Mouse (Mus musculus) layer of hippocampus, adult 11-12 months (tissue): ENCODE data around the gene Cdyl.

Experiments
- DNase-seq: peaks from one replicate; pipeline ENCODE4 v3.0.0; 2022; ENCODE audit warnings: low spot score

Cdyl gene

GRCm38 (mm10) chr13:35689560-35689959 is 29.9 kb downstream of the Cdyl start:
- no peak for DNase-seq

DNA sequence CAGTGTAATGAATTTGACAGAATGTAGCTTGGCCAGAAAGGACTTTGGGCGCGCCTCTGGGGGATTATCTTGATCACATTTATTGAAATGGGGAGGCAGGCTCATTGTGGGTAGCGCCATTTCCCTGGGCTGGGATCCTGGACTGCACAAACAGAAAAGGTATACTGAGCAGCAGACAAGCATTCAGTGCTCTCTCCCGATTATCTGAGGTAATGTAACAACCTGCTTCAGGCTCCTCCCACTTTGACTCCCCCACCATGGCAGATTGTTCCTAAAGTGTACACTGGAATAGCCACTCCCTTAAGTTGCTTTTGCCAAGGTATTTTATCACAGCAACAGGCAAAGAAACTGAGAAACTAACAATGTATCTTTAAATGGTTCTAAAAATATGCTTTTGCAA is 58.0 kb downstream of the Cdyl start:
- no peak for DNase-seq

DNA sequence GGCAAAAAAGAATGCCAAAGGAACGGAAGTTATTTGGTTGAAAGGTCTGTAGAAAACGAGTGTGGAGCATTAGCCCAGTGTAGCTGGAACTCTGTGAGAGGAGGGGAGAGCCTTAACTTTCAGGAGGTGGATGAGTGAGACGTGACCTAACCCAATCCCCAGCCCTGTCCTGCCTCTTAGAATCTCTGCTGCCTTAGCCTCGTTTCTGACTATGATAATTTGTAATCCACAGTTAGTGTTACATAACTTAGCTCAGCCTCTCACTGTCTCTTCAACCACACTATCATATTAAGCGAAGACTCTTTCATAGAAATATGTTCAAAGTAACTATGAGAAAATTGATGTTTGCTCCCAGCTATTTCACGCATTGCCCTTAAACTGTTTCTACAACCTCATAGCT is 59.9 kb downstream of the Cdyl start:
- no peak for DNase-seq

GRCm38 (mm10) chr13:35723073-35723472 is 63.4 kb downstream of the Cdyl start:
- no peak for DNase-seq

DNA sequence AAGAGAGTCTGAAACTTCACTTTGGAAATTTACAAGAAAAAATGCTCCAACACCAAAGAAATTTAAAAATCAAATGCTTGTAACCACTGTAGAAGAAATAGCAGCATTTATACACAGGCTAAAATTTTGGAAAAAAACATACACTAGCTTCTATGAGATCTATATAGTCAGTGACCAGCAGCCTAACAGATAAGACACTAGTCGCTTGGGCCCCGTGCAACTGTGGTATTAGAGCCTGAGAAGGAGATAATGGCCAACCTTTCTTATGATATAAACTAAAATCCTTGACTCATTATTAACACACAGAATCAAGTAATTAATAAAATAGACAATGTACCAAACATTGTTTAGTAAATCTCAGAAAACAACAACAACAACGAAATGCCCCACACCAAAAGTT is 66.4 kb downstream of the Cdyl start:
- no peak for DNase-seq

- DNase-seq: no peak
These were observed 72.5 kb downstream of the Cdyl start for GRCm38 (mm10) chr13:35732131-35732530.

DNA sequence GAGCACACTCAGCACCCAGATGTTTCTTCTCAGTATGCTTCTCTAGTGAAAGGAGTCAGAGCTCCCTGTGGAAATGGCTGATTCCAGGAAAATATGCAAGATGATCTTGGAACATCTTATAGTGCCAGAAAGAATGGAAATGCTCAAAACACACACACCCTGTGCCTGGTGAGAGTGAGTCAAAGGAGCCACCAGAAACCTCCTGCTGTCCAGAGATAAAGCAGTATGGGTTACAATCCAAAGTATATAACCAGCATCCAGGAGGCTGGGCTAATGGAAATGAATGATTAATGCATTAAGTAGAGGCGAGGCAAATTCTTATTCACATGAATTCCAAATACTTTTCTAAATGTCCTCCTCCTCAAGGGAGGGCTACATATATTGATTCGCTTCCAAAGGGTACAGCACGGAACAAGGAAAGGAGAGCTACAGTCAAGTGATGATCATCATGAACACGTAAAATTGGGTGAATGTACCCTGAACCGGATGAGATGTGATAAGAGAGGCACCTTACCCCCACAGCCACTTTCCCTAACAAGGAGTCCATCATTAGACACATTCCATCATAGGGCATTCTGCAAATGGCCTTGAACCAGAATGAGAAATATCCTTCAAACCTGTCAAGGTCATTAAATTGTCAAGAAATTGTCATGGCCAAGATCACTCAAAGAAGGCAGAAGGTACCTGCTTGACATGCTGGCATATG is 73.4 kb downstream of the Cdyl start:
- DNase-seq: no peak

DNA sequence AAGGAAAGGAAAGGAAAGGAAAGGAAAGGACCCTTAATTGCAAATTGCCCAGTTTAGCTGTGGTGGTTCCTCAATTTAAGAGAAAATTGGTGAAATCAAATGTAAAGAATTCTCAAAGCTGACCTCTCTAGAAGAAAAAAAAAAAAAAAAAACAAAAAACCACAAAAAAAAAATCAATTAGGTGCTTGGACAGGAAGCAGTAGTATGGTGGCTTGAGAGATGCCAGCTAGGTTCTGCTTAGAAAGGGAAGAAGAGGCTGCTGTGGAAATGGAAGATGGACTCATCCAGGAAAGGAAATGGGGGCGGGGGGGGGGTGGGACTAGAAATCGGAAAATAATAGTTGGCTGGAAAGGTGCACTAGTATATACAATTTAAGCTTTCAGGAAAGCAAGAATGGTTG is 77.9 kb downstream of the Cdyl start:
- no peak for DNase-seq

- DNase-seq: no peak
These were observed 78.6 kb downstream of the Cdyl start for GRCm38 (mm10) chr13:35738210-35738609.

GRCm38 (mm10) chr13:35739473-35739872 is 79.8 kb downstream of the Cdyl start:
- DNase-seq: no peak

- DNase-seq: no peak
These were observed 80.8 kb downstream of the Cdyl start for GRCm38 (mm10) chr13:35740301-35741039.

DNA sequence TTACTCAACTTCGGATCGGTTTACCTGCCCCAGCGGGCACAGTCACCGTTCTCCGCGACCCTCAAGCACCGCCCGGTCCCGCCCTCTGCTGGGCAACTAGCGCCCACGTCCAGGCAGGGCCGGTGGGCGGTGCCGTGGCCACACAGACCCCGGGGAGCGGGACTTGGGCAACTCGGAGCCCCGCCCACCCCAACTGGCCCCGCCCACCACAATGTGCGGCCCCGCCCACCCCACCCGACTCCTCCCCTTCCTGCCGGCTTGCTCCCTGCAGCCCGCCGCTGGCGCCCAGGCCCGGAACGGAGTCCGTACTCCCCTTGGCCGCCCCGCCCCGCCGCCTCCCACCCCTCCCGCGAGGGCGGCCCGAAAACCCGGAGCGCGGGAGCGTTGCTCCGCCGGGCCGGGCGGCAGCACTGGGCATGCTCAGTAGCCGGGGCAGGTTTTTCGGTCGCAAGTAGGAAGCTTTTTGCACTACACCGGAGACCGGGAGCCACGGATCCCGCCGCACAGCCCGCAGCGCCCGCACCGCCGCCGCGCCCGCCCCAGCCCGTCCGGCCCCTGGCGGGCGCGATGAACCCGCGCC is 81.5 kb downstream of the Cdyl start:
- peak; percentile 86 for DNase-seq

- peak; percentile 25 for DNase-seq
These were observed 82.2 kb downstream of the Cdyl start for GRCm38 (mm10) chr13:35741620-35742421.

DNA sequence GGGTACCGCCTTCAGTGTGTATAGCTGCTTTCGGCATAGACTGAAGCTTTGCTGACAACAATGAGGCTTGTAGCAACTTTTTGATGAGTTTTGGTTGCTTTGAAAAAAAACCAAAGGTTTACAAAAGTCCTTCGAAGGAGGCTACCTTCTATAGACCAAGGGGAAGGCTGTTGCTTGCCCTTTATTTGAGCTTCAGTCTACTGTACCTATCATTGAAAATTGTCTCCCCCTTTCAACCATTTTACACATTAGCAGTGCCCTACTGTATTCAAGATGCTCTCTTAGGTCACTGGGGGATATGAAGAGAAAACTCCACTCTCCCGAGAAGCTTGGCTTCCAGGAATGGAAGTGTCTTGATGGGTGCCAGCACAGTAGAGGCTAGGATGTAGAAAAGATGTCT is 83.1 kb downstream of the Cdyl start:
- no peak for DNase-seq

DNA sequence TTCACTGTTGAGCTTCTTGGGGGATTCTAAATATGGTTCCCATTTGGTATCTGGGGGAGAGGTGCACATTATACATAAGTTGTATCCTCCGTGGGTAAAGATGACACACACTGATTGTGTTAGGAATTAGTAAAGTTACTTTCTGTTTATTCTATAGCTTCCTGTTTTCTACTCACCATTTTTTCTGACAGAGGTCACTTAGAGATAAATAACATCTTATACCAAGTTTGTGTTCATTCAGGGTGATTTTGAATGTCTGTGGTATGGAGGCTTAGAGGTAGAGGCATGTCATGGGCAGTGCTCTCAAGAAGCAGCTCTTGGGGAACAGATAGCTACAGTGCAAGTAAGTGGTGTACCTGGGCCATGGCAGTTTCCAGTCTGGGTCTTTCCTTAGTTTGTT is 83.6 kb downstream of the Cdyl start:
- DNase-seq: no peak

- DNase-seq: no peak
These were observed 89.6 kb downstream of the Cdyl start for GRCm38 (mm10) chr13:35749194-35749593.

DNA sequence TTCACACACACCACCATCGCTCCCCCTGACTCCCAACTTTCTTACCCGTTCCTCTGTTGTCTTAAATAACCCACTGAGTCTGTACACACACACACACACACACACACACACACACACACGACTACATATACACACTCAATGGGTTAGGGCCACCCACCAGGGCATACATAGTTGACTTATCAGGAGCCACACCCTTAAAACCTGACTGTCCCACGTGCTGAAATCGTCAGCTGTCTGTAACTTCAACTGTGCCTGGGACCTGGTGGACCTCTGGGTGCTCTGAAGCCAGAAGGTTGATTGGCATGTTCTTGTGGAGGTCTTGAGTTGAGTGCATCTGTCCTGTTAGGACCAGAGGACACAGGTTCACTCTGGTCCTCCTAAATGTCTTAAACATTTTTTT is 90.0 kb downstream of the Cdyl start:
- DNase-seq: no peak

GRCm38 (mm10) chr13:35752046-35752445 is 92.4 kb downstream of the Cdyl start:
- peak; percentile 49 for DNase-seq

GRCm38 (mm10) chr13:35755002-35755401 is 95.4 kb downstream of the Cdyl start:
- no peak for DNase-seq

DNA sequence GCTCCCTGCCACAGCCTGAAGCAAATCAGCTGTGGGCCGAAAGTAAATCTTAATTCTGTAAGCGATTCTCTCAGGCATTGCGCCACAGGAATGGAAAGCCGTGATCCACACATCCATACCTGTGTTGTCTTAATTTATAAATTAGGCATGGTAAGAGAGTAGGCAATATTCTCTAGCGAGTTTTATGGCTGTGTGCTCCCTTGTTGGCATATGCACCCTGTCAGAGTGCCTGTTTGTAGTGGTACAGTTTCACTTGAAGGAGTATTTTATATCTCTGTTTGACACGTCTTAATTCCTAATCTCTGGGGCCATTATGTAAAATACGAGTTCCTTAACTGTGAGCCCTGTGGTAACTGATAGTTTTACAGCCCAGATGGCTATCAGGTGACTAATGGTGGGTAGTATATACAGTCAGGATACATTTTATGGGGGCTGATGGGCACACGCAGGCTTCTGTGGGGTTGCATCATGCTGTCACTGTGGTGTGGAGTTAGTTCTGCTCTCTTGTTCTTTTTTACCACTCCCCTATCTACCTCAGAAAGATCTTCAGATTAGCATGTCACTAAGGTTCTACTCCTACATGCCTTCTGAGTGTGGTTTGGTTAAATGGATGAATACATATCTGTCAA is 96.1 kb downstream of the Cdyl start:
- DNase-seq: no peak

- DNase-seq: no peak
These were observed 97.0 kb downstream of the Cdyl start for GRCm38 (mm10) chr13:35756393-35757338.
